Mouse (Mus musculus) fibroblast of lung, adult 2 months (primary cell): Measurements from ENCODE around the gene Lif.

Experiments
- DNase-seq: peaks from one replicate; pipeline ENCODE4 v3.0.0-alpha.2; 2011; ENCODE audit warnings: low read depth

The Lif gene

GRCm38 (mm10) chr11:4231435-4231834 lies 25.9 kb upstream of the Lif start:
- no peak for DNase-seq

- DNase-seq, result no peak
Observed at GRCm38 (mm10) chr11:4232644-4233043, 24.7 kb upstream of the Lif start.

- DNase-seq, result no peak
Observed at GRCm38 (mm10) chr11:4235052-4235655, 22.2 kb upstream of the Lif start.

- DNase-seq, result no peak
Observed at GRCm38 (mm10) chr11:4235665-4236545, 21.5 kb upstream of the Lif start, which contains the start of gene Osm. Gene Osm (plus strand): TSS chr11:4236420.

- no peak for DNase-seq
Observed at GRCm38 (mm10) chr11:4236546-4237067, 20.8 kb upstream of the Lif start.

- no peak for DNase-seq
Observed at GRCm38 (mm10) chr11:4237389-4237912, 19.9 kb upstream of the Lif start.

- no peak for DNase-seq
Observed at GRCm38 (mm10) chr11:4238167-4238566, 19.2 kb upstream of the Lif start.

GRCm38 (mm10) chr11:4239691-4240090 lies 17.7 kb upstream of the Lif start:
- DNase-seq, result no peak

- DNase-seq, result no peak
Observed at GRCm38 (mm10) chr11:4240151-4240550, 17.2 kb upstream of the Lif start.

GRCm38 (mm10) chr11:4241180-4241579 lies 16.2 kb upstream of the Lif start:
- DNase-seq, result no peak

GRCm38 (mm10) chr11:4246126-4246525 lies 11.2 kb upstream of the Lif start:
- DNase-seq, result no peak

- no peak for DNase-seq
Observed at GRCm38 (mm10) chr11:4246623-4247022, 10.7 kb upstream of the Lif start.

GRCm38 (mm10) chr11:4247201-4247959 lies 10.0 kb upstream of the Lif start:
- no peak for DNase-seq

GRCm38 (mm10) chr11:4249151-4249550 lies 8.2 kb upstream of the Lif start:
- DNase-seq, result no peak

- DNase-seq, result no peak
Observed at GRCm38 (mm10) chr11:4250290-4250689, 7.1 kb upstream of the Lif start.

GRCm38 (mm10) chr11:4251376-4251775 lies 6.0 kb upstream of the Lif start:
- no peak for DNase-seq

GRCm38 (mm10) chr11:4252886-4253285 lies 4.5 kb upstream of the Lif start:
- DNase-seq, result no peak

- DNase-seq, result no peak
Observed at GRCm38 (mm10) chr11:4257756-4258155, 399 bp downstream of the Lif start.

GRCm38 (mm10) chr11:4258657-4259082 lies 1.3 kb downstream of the Lif start:
- DNase-seq, result peak; percentile 55

GRCm38 (mm10) chr11:4260463-4261187 lies 3.3 kb downstream of the Lif start:
- DNase-seq, result no peak

GRCm38 (mm10) chr11:4261188-4261494 lies 3.8 kb downstream of the Lif start:
- no peak for DNase-seq

GRCm38 (mm10) chr11:4261969-4262368 lies 4.6 kb downstream of the Lif start:
- DNase-seq, result no peak
